Mouse (Mus musculus): ENCODE measurements around the gene Trp53. TPM values are rescaled to one million over a fixed set of nuclear protein-coding genes. Genes with fewer than 3 reads are reported as not detected.
"Not testable (repeated sequence)": the region's sequence is repeated elsewhere in the genome, so short reads cannot be mapped to it uniquely, and the experiment has no call there.

Trp53 gene
- total RNA-seq (2021): 100 to 1,000 TPM in 1 of 2 experiments, 10 to 100 TPM in 1; 92.4 to 101 TPM
- long read RNA-seq, experiment 1, transcript Trp53-203 (11 exons, 1,771 nt): major isoform, 146 of 169 reads
- long read RNA-seq, experiment 1, partial matches to known transcripts: 9 of 169 reads
- long read RNA-seq, experiment 1, other reads (novel, unspliced or antisense): 10 of 169 reads
- long read RNA-seq, experiment 2, transcript Trp53-206 (11 exons, 1,867 nt): minor isoform, 6 of 173 reads
- long read RNA-seq, experiment 2, transcript Trp53-203 (11 exons, 1,771 nt): major isoform, 120 of 173 reads
- long read RNA-seq, experiment 2, partial matches to known transcripts: 22 of 173 reads
- long read RNA-seq, experiment 2, other reads (novel, unspliced or antisense): 25 of 173 reads

DNA sequence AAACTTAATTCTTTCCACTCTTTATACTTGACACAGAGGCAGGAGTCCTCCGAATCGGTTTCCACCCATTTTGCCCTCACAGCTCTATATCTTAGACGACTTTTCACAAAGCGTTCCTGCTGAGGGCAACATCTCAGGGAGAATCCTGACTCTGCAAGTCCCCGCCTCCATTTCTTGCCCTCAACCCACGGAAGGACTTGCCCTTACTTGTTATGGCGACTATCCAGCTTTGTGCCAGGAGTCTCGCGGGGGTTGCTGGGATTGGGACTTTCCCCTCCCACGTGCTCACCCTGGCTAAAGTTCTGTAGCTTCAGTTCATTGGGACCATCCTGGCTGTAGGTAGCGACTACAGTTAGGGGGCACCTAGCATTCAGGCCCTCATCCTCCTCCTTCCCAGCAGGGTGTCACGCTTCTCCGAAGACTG, at the start of gene Trp53, which contains the start of gene Wrap53:
Gene Trp53, plus strand, starts transcription at position 269 of the 424 bp plus-strand sequence.
Gene Wrap53, minus strand, starts transcription at position 165 of the 424 bp plus-strand sequence.
- DNase-seq (ENCODE audit: low spot score in 2 of 2): peak; percentile 62 to 86

DNA sequence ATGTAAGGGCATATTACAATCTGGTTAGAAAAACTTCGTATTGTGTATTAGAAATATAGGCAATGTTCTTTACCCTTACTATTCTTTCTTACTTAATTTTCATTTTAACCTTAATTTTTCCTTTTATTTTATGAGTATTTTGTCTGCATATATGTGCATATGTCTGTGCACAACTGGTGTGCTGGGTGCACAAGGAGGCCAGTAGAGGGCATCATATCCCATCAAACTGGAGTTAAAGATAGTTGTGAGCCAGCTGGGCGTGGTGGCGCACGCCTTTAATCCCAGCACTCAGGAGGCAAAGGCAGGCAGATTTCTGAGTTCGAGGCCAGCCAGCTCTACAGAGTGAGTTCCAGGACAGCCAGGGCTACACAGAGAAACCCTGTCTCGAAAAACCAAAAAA, 49.4 kb upstream of the Trp53 start:
- not testable (repeated sequence) for DNase-seq (ENCODE audit: low spot score in 2 of 2)

DNA sequence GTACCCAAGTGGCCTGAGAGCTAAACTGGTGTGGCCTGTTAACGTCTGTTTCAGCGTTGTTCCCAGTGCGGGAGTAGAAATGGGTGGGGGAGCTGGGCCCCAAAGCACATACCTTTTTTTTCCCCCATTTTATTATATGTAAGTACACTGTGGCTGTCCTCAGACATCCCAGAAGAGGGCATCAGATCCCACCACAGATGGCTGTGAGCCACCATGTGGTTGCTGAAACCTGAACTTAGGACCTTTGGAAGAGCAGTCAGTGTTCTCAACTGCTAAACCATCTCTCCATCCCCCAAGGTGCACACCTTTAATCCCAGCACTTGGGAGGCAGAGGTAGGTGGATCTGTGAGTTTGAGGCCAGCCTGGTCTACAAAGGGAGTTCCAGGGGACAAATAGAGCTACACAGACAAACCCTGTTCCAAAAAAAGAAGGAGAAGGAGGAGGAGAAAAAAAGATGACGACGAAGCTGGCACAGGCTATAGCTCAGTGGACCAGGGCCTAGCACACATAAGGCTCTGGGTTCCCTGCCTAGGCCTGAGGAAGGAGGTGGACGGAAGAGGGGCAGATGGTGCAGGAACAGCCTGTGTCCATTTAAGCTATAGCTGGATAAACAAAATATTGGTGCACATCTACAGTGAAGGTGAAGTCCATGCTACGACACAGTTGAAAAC, 47.5 kb upstream of the Trp53 start:
- no peak for DNase-seq (ENCODE audit: low spot score in 2 of 2)

DNA sequence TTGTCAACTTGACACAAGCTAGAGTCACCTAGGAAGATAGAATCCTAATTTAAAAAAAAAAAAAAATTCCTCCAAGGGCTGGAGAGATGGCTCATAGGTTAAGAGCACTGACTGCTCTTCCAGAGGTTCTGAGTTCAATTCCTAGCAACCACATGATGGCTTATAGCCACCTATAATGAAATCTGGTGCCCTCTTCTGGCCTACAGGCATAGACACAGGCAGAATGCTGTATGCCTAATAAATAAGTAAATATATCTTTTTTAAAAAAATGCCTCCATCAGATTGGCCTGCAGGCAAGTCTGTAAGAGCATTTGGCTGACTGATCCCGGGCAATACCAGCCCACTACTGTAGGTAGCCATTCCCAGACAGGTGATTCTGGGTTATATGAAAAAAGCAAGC, 45.2 kb upstream of the Trp53 start:
- DNase-seq (ENCODE audit: low spot score in 2 of 2): no peak

DNA sequence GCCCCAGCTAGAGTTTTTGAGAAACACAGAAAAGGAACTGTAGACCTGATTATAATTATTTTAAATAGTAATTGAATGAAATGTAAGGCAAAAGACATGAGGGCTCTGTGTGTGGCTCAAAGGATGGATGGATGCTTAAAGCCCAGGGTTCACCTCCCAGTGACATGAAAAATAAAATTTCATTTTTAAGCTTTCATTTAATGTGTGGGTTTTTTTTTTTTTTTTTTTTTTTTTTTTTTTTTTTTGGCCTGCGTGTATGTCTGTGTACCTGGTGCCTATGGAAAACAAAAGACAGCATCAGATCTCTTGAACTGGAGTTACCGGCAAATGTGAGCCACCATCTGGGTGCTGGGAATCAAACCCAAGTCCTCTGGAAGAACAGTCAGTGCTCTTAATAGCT, 39.5 kb upstream of the Trp53 start:
- DNase-seq (ENCODE audit: low spot score in 2 of 2): no peak

DNA sequence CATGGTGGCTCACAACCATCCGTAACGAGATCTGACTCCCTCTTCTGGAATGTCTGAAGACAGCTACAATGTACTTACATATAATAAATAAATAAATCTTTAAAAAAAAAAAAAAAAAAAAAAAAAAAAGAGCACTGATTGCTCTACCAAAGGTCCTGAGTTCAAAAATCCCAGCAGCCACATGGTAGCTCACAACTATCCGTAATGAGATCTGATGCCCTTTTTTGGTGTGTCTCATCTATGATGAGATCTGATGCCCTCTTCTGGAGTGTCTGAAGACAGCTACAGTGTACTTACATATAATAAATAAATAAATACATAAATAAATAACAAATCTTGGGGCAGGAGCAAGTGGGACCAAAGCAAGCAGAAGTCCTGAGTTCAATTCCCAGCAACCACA, 38.4 kb upstream of the Trp53 start:
- DNase-seq (ENCODE audit: low spot score in 2 of 2): not testable (repeated sequence)

DNA sequence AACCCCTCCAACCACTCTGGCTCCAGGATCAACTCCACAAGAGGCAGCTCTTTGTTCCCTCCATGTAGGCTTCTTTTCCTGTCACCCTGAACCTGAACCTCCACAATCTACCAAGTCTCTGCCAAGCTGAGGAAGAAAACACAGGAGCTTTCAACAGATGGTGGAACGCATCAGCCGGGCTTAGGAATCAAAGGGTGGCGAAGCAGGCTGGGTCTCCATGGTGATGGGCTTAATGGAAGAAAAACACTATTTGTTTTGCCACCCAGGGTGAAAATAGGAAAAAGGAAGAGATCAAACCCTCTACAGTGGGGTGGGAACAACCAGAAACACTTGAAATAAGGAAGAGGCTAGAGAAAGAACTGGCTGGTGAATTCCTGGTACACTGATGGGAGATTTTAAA, 36.6 kb upstream of the Trp53 start:
- DNase-seq (ENCODE audit: low spot score in 2 of 2): no peak

DNA sequence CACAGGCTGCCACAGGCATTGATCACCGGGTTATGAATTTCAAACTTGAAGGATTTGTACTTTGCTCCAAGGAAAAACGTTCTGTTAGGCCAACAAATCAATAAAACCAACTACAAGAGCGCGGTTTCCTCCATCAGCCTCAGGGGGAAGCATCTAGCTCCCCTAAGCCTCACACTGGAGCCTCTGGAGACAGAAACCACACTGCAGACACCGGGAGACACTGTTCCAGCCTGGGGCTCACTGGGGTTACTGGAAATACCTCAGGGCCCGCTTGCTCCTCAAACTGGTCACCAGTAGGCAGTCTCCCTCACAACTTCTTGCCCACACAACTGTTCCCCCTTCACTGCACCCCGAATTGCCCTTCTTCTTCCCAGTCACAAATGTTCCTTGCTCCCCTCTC, 34.2 kb upstream of the Trp53 start:
- no peak for DNase-seq (ENCODE audit: low spot score in 2 of 2)

DNA sequence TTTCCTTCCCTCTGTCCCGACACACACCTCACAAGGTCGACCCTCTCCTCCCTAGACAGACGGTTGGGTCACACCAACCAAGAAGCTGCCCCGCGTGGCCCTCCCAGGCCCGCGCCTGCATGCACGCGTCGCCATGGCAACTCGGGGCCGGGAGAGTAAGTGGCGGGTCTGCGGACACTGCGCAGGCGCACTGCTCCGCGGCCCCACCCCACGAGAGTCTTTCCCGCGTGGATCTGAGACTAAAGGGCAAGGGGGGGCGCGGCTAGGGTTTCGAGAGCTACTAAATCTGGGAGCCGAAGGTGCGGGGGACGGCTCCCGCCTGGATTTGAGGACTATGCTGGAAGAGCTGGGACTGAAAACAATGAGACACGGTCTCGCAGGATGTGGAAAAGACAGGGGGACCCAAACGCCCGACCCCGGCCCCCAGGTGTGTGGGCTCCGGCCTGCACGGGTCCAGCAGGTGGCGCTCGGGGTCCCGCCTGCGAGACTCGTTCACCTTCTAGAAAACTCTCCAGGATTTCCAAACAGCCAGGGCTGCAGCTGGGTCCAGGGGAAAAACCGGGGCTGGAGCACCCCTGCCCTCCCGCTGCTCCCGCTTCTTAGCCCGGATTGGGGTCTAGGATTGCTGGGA, 33.6 kb upstream of the Trp53 start:
- DNase-seq (ENCODE audit: low spot score in 2 of 2): peak; percentile 44 to 59

DNA sequence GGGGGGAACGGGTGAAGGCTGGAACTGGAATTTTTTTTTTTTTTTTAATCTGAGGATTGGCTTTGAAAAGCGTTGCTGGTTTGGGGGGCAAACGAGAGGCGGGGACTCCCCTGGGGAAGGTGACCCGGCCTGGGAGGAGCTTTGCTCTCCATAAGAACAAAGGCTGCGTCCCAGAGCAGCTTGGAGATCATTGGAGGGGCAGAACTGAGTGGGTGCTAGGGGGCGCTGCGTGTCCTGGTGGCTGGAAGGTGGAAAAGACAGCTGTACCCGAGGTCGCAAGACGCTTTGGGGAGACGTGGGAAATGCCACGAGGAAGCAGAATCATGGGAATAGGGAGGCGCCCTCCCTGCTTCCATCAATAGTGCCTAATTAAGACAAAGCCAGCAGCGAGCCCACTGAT, 33.1 kb upstream of the Trp53 start:
- DNase-seq (ENCODE audit: low spot score in 2 of 2): no peak

DNA sequence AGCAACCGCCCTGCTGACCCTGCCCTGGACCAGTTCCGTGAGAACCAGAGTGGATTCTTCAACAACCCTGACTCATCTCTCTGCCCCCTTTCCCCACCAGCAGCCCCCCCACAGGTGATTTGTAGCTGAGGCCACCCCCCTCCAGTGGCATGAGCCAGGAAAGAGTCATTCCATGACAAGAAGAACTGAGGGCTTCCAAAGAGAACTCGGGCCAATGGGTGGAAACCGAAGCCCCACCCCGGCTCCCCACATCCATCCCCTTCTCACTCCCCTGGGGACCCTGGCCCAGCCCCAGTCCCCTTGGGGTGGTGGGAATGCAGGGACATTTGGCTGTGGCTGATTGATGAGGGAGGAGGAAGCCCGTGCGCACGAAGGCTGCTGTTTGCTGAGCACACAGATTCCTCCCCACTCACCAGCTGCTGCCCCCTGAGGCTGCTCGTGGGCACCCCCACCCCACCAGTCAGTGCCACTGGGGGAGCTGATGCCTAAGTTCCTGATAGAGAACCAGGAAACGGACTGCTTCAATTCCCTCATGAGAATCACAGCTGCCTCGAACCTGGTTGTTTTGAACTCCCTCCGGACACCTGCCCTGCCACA, 31.0 kb upstream of the Trp53 start, which contains the start of gene Dnah2:
Gene Dnah2, minus strand, starts transcription at position 51 of the 597 bp plus-strand sequence.
- no peak for DNase-seq (ENCODE audit: low spot score in 2 of 2)

DNA sequence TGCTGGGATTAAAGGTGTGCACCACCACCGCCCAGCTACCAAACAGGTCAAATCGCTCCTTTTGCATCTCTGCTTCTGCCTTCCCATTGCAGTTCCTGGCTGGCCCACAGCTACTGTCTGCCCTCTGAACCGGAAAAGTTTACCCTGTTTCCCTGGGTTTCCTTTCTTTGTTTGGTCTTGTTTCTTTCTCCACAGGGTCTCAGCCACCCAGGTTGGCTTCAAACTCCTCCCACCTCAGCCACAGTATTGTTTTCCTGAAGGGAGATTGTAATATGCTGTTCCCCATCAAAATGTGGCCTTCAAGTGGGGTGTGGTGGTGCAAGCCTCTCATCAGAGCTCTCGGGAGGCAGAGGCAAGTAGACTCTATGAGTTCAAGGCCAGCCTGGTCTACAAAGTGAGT, 28.8 kb upstream of the Trp53 start:
- no peak for DNase-seq (ENCODE audit: low spot score in 2 of 2)

DNA sequence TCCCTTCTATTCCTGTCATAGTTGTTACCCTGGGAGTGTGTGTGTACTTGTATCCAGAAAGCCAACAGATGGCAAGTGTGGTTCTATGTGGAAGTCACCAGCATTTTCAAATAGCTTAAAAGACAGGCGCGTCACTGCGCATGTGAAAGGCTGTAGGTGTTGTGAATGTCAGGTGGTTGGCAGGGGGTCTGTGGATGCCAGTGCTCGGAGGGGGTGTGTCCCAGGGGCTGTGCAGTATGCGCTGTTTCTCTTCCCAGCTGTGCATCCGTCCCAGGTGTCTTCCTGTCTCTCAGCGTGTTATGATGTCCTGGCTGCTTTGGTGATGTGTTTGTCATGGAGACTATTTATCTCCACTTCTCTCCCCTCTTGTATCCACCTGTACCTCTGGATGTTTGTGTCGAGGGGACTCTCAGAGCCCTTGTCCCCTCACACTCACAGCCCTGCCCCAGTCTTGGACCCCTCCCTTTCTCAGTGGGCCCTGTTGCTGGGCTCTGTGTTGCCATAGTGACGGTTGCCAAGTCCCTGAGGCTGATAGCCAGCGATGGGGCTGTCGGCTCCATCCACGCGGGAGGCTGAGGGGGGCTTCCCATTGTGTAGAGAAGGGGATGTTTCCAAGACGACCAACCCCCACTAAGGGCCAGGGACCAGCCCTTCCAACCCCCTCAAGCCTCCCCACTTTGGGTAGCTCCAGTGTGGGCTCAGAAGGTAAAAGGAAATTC, 27.4 kb upstream of the Trp53 start:
- DNase-seq (ENCODE audit: low spot score in 2 of 2): no peak

DNA sequence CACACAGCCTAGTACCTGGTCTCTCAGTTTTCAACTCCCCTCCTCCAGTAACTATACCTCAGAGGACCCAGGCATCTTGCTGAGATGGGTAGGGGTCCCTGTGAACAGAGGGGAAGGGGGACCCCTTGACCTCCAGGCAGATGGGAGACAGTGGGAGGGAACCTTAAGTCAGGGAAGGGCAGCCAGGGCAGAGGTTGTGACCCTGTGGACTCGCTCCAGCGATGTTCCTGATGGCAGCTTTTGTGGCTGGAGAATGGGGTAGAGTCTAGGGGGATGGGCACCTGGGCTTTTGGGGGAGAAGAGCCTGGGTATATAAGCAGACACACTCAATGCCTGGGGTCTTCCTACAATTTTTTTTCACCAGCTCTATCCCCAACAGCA, 26.8 kb upstream of the Trp53 start:
- no peak for DNase-seq (ENCODE audit: low spot score in 2 of 2)

DNA sequence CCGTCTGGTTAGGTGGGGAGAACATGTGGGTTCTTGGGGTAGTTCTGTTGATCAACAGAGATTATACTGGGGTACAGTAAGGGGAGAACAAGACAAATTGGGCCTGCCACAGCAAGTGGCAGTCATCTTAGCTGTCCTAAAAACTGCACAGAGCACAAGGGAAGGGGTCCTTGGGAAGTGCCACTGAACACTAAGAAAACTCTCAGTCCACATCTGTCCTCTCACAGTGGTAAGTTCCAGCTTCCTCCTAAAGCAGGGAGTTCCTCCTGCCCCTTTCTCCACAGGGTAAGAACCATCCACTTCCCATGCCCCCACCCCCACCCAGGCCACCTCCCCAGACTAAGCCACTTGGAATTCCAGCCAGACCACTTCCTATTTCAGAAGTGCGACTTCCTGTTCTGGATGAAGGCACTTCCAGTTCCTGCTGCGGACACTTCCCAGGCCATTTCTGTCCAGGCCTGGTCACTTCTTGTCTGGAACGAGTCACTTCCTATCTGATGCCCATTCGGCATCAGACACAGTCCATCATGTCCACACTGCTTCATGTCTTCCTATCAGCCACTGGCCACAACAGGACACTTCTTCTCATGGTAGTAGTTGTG, 25.5 kb upstream of the Trp53 start:
- DNase-seq (ENCODE audit: low spot score in 2 of 2): no peak

DNA sequence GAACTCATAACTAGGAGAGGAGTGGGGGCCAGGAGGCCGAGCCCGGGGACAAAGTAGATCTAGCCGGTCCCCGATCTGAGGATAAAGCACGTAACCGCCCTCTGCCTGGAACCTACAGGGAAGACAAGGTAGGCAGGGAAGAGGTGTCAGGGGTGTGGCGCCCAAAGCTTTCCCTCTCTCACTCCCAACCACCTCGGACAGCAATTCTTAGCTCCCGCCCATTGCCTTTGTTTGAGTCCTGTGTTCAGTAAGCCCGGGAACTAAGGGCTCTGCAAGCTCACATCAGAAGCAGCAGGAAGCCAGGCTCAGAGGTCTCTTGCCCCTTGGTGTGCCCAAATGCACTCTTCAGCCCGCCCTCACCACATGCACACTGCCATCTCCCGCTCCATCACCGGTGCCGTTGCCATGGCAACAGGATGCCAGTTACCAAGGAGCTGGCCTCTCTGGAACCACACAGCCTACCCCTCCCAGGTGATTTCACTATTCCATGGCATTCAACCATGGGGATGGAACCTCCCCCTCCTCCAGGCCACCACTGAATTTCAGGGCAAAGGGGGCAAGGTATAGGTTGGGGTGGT, 22.7 kb upstream of the Trp53 start:
- no peak for DNase-seq (ENCODE audit: low spot score in 2 of 2)

DNA sequence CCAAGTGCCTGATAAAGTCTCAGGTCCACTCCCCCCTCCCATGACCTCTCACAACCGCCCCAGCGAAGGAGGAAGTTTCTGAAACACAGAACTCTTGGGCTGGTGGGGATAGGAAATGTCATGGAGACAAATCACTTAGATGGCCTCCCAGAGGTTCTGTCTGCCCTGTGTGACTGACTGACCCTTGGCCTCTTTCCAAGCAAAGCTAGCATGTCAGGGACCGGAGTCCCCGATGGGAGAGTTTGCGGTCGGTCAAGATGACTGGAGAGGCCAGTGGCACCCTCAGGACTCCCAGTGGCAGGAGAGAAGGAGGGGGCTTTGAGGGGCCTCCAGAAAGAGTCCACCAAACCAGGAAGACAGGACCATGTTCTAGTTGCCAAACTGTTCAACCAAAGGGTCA, 21.4 kb upstream of the Trp53 start:
- no peak for DNase-seq (ENCODE audit: low spot score in 2 of 2)

DNA sequence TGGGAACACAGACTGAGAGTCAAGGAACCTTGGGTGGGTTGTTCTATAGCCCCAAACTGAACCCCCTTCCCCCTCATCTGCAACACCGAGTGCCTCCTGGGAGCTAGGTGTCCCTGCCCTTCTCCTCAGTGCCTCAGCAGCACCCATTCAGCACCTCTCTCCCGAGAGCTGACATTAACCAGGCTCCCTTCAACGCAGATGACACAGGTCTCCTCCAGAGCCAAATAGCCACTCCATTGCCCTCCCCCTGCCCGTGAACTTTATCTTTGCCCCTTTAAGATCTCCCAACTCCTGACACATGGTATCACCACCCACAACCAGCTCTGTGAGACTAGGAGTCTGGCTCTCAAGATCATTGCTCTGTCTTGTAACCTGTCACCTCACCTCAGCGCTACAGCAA, 21.0 kb upstream of the Trp53 start:
- DNase-seq (ENCODE audit: low spot score in 2 of 2): no peak

DNA sequence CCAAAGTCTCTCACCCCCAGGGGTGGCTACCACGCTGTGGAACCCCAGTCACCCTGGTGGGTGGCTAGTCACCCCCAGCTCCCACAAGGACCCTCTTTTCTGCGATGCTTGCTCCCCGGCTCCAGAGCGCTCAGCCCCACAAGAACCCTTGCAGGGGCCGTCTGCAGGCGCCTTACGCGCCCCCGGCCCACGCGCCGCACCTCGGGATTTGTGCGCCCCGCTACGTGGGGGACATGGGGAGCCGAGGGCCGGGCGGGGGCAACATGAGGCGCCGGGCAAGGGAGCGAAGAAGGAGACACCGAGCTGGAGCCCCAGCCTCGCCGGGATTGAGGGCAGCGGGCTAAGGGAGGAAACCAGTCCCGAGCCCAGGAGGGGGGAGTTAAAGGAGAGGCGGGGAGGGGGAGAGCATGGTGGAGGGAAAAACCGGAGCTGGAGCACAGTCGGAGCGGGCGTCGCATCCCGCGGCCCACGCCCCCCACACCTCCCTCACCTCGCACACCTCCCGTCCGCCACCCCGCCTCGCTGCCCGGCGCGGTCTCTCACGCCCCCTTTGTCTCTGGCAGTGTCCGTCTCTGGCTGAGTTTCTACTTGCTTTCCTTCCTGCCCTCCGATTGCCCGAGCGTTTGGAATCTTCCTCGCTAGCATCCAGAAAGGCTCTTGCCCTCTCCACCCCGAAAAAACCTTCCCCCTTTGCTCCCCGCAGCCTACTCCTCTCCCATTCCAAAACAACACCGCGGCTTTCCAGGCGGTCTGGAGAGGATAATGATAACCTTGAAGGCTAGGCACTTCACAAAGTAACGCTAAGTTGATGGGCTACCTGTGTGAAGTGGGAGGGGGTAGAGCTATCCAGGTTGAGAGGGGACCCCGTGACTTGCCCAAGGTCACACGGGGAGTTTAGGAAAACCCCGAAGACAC, 20.1 kb upstream of the Trp53 start, which contains the start of gene Efnb3:
Gene Efnb3, minus strand, starts transcription at position 355 of the 915 bp plus-strand sequence.
- no peak for DNase-seq (ENCODE audit: low spot score in 2 of 2)

Data from adrenal gland, postnatal 4 days (tissue).